Mouse (Mus musculus): ENCODE data around the gene Fjx1. TPM values are rescaled to one million over a fixed set of nuclear protein-coding genes. Genes with fewer than 3 reads are reported as not detected.

The Fjx1 gene
- polyA plus RNA-seq, 1 experiment = 5.8 TPM

DNA sequence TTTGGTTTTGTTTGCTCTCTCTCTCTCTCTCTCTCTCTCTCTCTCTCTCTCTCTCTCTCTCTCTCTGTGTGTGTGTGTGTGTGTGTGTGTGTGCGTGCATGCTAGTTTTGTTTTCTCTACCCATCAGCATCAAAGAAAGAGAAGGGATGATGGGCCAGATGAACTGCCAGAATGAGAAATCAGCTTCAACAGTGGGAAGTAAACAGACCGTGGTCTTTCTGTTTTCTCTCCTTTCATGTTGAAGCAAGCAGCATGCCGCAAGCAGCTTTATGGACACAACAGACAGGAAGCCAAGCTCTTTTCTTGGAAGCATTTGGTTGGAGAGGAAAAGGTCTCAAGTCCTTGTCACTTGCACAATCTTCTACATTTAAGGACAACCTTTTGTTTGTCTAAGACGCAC is 21.2 kb downstream of the Fjx1 start:
- H3K4me3 ChIP-seq (ENCODE audit: insufficient read depth, low read length) = no peak overlapping the region
- TF ChIP-seq CTCF (IDR thresholded peaks at IDR 0.05; ENCODE audit: borderline replicate concordance, insufficient read depth, low read length) (no peak), POLR2A (IDR thresholded peaks at IDR 0.05; ENCODE audit: low read depth, low read length) (no peak)

DNA sequence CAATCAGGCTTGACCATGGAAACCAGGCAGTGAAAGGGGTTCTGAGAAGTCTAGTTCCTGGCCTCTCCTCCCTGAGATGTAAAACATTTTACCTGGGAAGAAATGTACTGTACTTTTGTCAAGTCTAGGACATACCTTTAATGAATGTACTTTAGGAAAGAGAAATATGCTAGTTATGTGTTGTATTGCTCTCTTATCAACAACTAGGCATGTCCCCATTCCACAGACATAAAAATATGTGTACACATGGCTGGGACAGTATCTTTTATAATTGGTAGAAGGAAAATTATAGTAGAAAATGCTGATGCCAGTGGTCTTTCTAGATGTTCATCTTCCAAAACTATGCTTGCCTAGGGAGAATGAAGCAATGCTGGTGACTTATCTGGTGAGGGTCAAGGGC is 24.3 kb downstream of the Fjx1 start:
- no peak for TF ChIP-seq POLR2A (IDR thresholded peaks at IDR 0.05; ENCODE audit: low read depth, low read length)
- Histone ChIP-seq H3K4me1 (ENCODE audit: control insufficient read depth, insufficient read depth, low read length) (no peaks in the 10 kb centered on the region), H3K4me3 (ENCODE audit: insufficient read depth, low read length) (no peak overlapping the region), H3K27ac (ENCODE audit: insufficient read depth, low read length) (no peak overlapping the region)

More for the DNA sequence above, 21.2 kb downstream of the Fjx1 start:
- Histone ChIP-seq H3K27ac (ENCODE audit: insufficient read depth, low read length) (no peak overlapping the region), H3K4me1 (ENCODE audit: control insufficient read depth, insufficient read depth, low read length) (no peaks in the 10 kb centered on the region)

GRCm38 (mm10) chr2:102426434-102426833 is 25.9 kb downstream of the Fjx1 start:
- TF ChIP-seq POLR2A (IDR thresholded peaks at IDR 0.05; ENCODE audit: low read depth, low read length) = no peak
- no peak for TF ChIP-seq CTCF (IDR thresholded peaks at IDR 0.05; ENCODE audit: borderline replicate concordance, insufficient read depth, low read length)

DNA sequence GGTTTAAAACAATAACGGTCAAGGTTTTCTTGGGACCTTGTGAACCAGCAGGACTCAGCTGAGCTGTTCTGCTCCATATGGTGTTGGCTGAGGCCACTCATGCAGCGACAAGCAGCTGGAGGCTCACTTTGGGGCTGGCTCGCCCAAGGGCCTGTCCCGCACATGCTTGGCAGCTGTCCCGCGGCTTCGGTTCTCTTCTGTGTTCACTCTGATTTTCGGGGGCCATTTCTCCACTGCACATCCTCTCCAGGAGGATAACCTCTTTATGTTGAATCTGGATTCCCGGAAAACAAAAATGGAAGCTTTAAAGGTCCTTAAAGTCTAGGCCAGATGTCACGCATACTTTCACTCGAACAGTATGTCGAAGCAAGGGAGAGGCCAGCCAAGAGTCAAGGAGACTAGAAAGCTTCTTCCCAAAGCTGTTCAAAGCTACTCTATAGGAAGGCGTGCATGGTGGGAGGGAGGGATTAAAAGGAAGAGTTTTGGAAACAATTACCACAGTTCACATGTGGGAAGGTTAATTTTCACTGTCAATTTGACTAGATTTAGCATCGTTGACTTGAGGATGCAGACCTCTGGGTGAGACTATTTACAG is 36.1 kb downstream of the Fjx1 start:
- H3K27ac ChIP-seq (ENCODE audit: insufficient read depth, low read length) = no peak overlapping the region
- no peaks in the 10 kb centered on the region for H3K4me1 ChIP-seq (ENCODE audit: control insufficient read depth, insufficient read depth, low read length)
- TF ChIP-seq POLR2A (IDR thresholded peaks at IDR 0.05; ENCODE audit: low read depth, low read length) = no peak
- no peak for TF ChIP-seq CTCF (IDR thresholded peaks at IDR 0.05; ENCODE audit: borderline replicate concordance, insufficient read depth, low read length)
- no peak overlapping the region for H3K4me3 ChIP-seq (ENCODE audit: insufficient read depth, low read length)

More at GRCm38 (mm10) chr2:102426434-102426833, 25.9 kb downstream of the Fjx1 start:
- Histone ChIP-seq H3K4me1 (ENCODE audit: control insufficient read depth, insufficient read depth, low read length) (no peaks in the 10 kb centered on the region), H3K27ac (ENCODE audit: insufficient read depth, low read length) (no peak overlapping the region), H3K4me3 (ENCODE audit: insufficient read depth, low read length) (no peak overlapping the region)

DNA sequence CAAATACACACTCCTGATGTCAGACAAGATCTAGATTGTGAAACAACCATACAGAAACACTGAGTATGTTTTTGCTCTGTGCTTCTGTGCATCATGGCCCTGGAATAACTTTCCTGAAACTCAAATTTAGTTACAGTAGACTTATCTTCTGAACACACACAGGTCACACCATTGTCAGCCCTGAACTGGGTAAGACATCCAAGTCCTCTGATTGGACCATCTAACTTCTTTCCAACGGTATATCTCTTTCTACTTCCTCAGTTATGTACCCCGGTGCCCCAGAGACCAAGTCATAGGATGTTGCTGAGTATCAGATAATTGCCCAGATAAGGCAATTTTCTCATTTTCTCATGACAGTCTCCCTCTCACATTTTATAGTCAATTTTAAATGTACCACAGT is 39.6 kb downstream of the Fjx1 start:
- TF ChIP-seq CTCF (IDR thresholded peaks at IDR 0.05; ENCODE audit: borderline replicate concordance, insufficient read depth, low read length) (no peak), POLR2A (IDR thresholded peaks at IDR 0.05; ENCODE audit: low read depth, low read length) (no peak)
- Histone ChIP-seq H3K27ac (ENCODE audit: insufficient read depth, low read length) (no peak overlapping the region), H3K4me1 (ENCODE audit: control insufficient read depth, insufficient read depth, low read length) (peaks cover 7% of the 10 kb centered on the region; the same call in 1 of the 2 replicates), H3K4me3 (ENCODE audit: insufficient read depth, low read length) (no peak overlapping the region)

- no peak overlapping the region for H3K27ac ChIP-seq (ENCODE audit: insufficient read depth, low read length)
- peaks cover 9% of the 10 kb centered on the region; the same call in 1 of the 2 replicates for H3K4me1 ChIP-seq (ENCODE audit: control insufficient read depth, insufficient read depth, low read length)
- TF ChIP-seq CTCF (IDR thresholded peaks at IDR 0.05; ENCODE audit: borderline replicate concordance, insufficient read depth, low read length) (no peak), POLR2A (IDR thresholded peaks at IDR 0.05; ENCODE audit: low read depth, low read length) (no peak)
- H3K4me3 ChIP-seq (ENCODE audit: insufficient read depth, low read length) = no peak overlapping the region
Measured at GRCm38 (mm10) chr2:102410615-102411014, 41.7 kb downstream of the Fjx1 start.

DNA sequence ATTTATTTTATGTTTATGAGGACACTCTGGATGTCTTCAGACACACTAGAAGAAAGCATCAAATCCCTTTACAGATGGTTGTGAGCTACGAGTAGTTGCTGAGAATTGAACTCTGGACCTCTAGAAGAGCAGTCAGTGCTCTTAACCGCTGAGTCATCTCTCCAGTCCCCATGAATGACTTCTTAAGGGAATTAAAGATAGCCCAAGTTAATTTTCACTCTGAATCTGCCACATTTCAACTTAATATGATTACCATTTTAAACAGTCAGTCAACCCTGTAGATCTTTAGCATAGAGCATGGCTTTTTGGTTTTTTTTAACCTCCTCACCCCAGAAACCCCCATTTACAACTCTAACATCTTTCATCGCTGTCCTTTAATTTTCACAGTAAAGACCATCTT is 42.6 kb downstream of the Fjx1 start:
- TF ChIP-seq CTCF (IDR thresholded peaks at IDR 0.05; ENCODE audit: borderline replicate concordance, insufficient read depth, low read length) (no peak), POLR2A (IDR thresholded peaks at IDR 0.05; ENCODE audit: low read depth, low read length) (no peak)
- no peak overlapping the region for H3K4me3 ChIP-seq (ENCODE audit: insufficient read depth, low read length)
- no peak overlapping the region for H3K27ac ChIP-seq (ENCODE audit: insufficient read depth, low read length)
- peaks cover 9% of the 10 kb centered on the region; the same call in 1 of the 2 replicates for H3K4me1 ChIP-seq (ENCODE audit: control insufficient read depth, insufficient read depth, low read length)

GRCm38 (mm10) chr2:102407363-102408184 is 44.7 kb downstream of the Fjx1 start, which contains the start of gene Trim44:
Gene Trim44, minus strand, starts transcription at chr2:102407828.
- Histone ChIP-seq H3K4me3 (ENCODE audit: insufficient read depth, low read length) (no peak within 1 kb of the TSS), H3K4me1 (ENCODE audit: control insufficient read depth, insufficient read depth, low read length) (peaks cover 9% of the 10 kb centered on the region; the same call in 1 of the 2 replicates), H3K27ac (ENCODE audit: insufficient read depth, low read length) (no peak within 1 kb of the TSS)
- TF ChIP-seq POLR2A (IDR thresholded peaks at IDR 0.05; ENCODE audit: low read depth, low read length) = no peak
- TF ChIP-seq CTCF (IDR thresholded peaks at IDR 0.05; ENCODE audit: borderline replicate concordance, insufficient read depth, low read length) = no peak

DNA sequence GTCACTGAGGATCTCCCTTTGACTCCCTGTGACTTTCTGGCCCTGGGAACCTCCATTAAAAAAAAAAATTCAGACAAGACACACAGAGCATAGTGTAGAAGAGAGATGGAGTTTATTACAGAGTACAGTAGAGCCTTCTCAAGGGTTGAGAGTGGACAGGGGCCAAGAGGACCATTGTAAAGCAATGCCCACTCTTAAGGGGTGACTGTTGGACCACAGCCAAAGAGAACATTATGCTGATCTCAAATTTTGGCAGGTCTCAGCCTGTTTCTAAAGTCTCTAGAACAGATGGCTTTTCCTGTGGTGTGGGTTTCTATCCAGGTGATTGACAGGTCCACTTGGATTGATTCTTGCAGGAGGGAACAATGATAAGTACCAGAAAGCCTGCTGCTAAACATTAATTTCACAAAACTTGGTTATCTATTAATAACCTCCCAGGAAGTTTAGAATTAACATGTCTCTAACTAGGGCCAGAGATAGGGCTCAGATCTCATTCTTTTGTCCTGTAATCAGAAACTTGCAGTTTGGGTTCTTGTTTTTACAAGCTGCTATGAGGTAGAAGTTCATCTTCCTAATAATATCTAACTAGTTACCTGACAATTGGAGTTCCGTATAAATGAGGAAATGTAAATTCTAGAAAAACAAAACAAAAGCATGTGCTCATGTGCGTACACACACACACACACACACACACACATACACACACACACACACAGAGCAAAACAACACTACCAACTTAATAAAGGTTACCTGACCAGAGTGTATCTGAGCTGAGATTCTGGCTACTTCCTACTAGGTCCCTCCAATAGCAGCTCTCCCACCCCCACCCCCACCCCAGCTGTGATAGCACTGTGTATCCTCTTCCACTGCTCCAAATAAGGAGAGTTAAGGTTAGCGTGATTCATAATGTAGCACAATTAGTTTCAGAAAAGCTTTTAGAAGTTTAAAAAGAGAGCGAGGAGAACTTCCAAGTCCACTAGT is 45.7 kb downstream of the Fjx1 start:
- Histone ChIP-seq H3K4me3 (ENCODE audit: insufficient read depth, low read length) (no peak overlapping the region), H3K4me1 (ENCODE audit: control insufficient read depth, insufficient read depth, low read length) (peaks cover 9% of the 10 kb centered on the region; the same call in 1 of the 2 replicates), H3K27ac (ENCODE audit: insufficient read depth, low read length) (no peak overlapping the region)
- TF ChIP-seq CTCF (IDR thresholded peaks at IDR 0.05; ENCODE audit: borderline replicate concordance, insufficient read depth, low read length) = no peak

Measured in embryonic fibroblast, embryonic 13.5 days (primary cell).